Mouse (Mus musculus) lung, embryonic 16.5 days (tissue): ENCODE measurements at regions not wholly inside any gene's neighbourhood (a gene's known extent, or its start where the extent isn't known, plus 50 kb on each side); places are given as distances from the start of the nearest gene placed in this dataset.

Source experiments
- ATAC-seq: fragments of 200-750 bp; cut with Nextera tagmentation; 2 replicates; pipeline ENCODE4 v1.8.0; 2017; ENCODE audit warnings: low read depth, mild to moderate bottlenecking, moderate library complexity
- H3K27ac ChIP-seq: fragments of 300-500 bp; sonication (generic); 2 replicates; pipeline ENCODE4 v1.5.1; 2014; ENCODE audit warnings: mild to moderate bottlenecking, control low read depth, low read length
- H3K27me3 ChIP-seq: fragments of 300-500 bp; sonication (generic); 2 replicates; pipeline ENCODE4 v1.6.1; 2014; ENCODE audit warnings: low read depth, low read length, mixed read lengths; ENCODE audit not compliant: control insufficient read depth, insufficient read depth
- H3K36me3 ChIP-seq: fragments of 300-500 bp; sonication (generic); 2 replicates; pipeline ENCODE4 v1.6.1; 2014; ENCODE audit warnings: low read length; ENCODE audit not compliant: control insufficient read depth, insufficient read depth
- H3K4me1 ChIP-seq: fragments of 300-500 bp; sonication (generic); replicated peaks from 2 replicates; pipeline ENCODE4 v1.6.1; 2014; ENCODE audit warnings: low read length, mixed read lengths; ENCODE audit not compliant: control insufficient read depth, insufficient read depth
- H3K4me2 ChIP-seq: fragments of 300-500 bp; sonication (generic); 2 replicates; pipeline ENCODE4 v1.6.1; 2014; ENCODE audit warnings: low read depth, low read length, control low read depth
- H3K4me3 ChIP-seq: fragments of 300-500 bp; sonication (generic); 2 replicates; pipeline ENCODE4 v1.5.1; 2014; ENCODE audit warnings: mild to moderate bottlenecking, low read length, control low read depth
- H3K9ac ChIP-seq: fragments of 300-500 bp; sonication (generic); 2 replicates; pipeline ENCODE4 v1.6.1; 2014; ENCODE audit warnings: low read length, control low read depth
- H3K9me3 ChIP-seq: fragments of 300-500 bp; sonication (generic); 2 replicates; pipeline ENCODE4 v1.6.1; 2016; ENCODE audit warnings: low read length; ENCODE audit not compliant: control insufficient read depth
- WGBS: fragments of 180-500 bp; shearing (Covaris S2); extraction: QIAGEN DNeasy Blood & Tissue Kit; methylation state at CpG from one replicate; pipeline ENCODE4 v1.1.7; 2014; 5-methylcytosine and 5-hydroxymethylcytosine counted together

- H3K36me3 ChIP-seq: no peaks in the 10 kb centered on the region
- 36% methylated on average over 13 of the region's 13 CpGs for WGBS
- H3K9ac ChIP-seq: no peak overlapping the region
- ATAC-seq: no peak
- H3K27me3 ChIP-seq: no peaks in the 10 kb centered on the region
- H3K4me3 ChIP-seq: no peak overlapping the region
- H3K4me2 ChIP-seq: no peak overlapping the region
- no peaks in the 10 kb centered on the region for H3K9me3 ChIP-seq
- no peak overlapping the region for H3K27ac ChIP-seq
- no peaks in the 10 kb centered on the region for H3K4me1 ChIP-seq
Observed at GRCm38 (mm10) chr4:153542631-153543031, 60.0 kb upstream of the Ajap1 start.

GRCm38 (mm10) chr4:153543900-153544648 is 61.5 kb upstream of the Ajap1 start:
- H3K27ac ChIP-seq: no peak overlapping the region
- WGBS: 36% methylated on average over 24 of the region's 24 CpGs
- no peaks in the 10 kb centered on the region for H3K27me3 ChIP-seq
- ATAC-seq: no peak
- no peaks in the 10 kb centered on the region for H3K9me3 ChIP-seq
- H3K4me1 ChIP-seq: no peaks in the 10 kb centered on the region
- H3K4me3 ChIP-seq: no peak overlapping the region
- H3K9ac ChIP-seq: no peak overlapping the region
- no peaks in the 10 kb centered on the region for H3K36me3 ChIP-seq
- no peak overlapping the region for H3K4me2 ChIP-seq

- H3K4me3 ChIP-seq: no peak overlapping the region
- ATAC-seq: no peak
- no peaks in the 10 kb centered on the region for H3K36me3 ChIP-seq
- no peak overlapping the region for H3K9ac ChIP-seq
- H3K27me3 ChIP-seq: no peaks in the 10 kb centered on the region
- 85% methylated on average over 7 of the region's 7 CpGs for WGBS
- no peaks in the 10 kb centered on the region for H3K4me1 ChIP-seq
- no peaks in the 10 kb centered on the region for H3K9me3 ChIP-seq
- no peak overlapping the region for H3K4me2 ChIP-seq
- no peak overlapping the region for H3K27ac ChIP-seq
Observed at GRCm38 (mm10) chr4:153546709-153547108, 64.1 kb upstream of the Ajap1 start.

- no peaks in the 10 kb centered on the region for H3K4me1 ChIP-seq
- ATAC-seq: no peak
- H3K4me2 ChIP-seq: no peak overlapping the region
- WGBS: 76% methylated on average over 5 of the region's 5 CpGs
- no peaks in the 10 kb centered on the region for H3K27me3 ChIP-seq
- H3K9me3 ChIP-seq: no peaks in the 10 kb centered on the region
- no peak overlapping the region for H3K27ac ChIP-seq
- no peak overlapping the region for H3K4me3 ChIP-seq
- no peak overlapping the region for H3K9ac ChIP-seq
- no peaks in the 10 kb centered on the region for H3K36me3 ChIP-seq
Observed at GRCm38 (mm10) chr4:153547111-153547510, 64.5 kb upstream of the Ajap1 start.

GRCm38 (mm10) chr4:153547871-153548270 is 65.3 kb upstream of the Ajap1 start:
- Histone ChIP-seq H3K27me3 (no peaks in the 10 kb centered on the region), H3K27ac (no peak overlapping the region), H3K4me2 (no peak overlapping the region), H3K4me1 (no peaks in the 10 kb centered on the region), H3K9ac (no peak overlapping the region), H3K4me3 (no peak overlapping the region), H3K36me3 (no peaks in the 10 kb centered on the region), H3K9me3 (no peaks in the 10 kb centered on the region)
- ATAC-seq: no peak
- 72% methylated on average over 13 of the region's 13 CpGs for WGBS

- Histone ChIP-seq H3K4me2 (no peak overlapping the region), H3K9ac (no peak overlapping the region), H3K27ac (no peak overlapping the region), H3K4me3 (no peak overlapping the region), H3K9me3 (no peaks in the 10 kb centered on the region), H3K36me3 (no peaks in the 10 kb centered on the region), H3K4me1 (no peaks in the 10 kb centered on the region), H3K27me3 (no peaks in the 10 kb centered on the region)
- ATAC-seq: no peak
- 85% methylated on average over 7 of the region's 7 CpGs for WGBS
Observed at GRCm38 (mm10) chr4:153551291-153551690, 68.7 kb upstream of the Ajap1 start.

- ATAC-seq: no peak
- Histone ChIP-seq H3K4me1 (no peaks in the 10 kb centered on the region), H3K9ac (no peak overlapping the region), H3K27ac (no peak overlapping the region), H3K9me3 (no peaks in the 10 kb centered on the region), H3K27me3 (no peaks in the 10 kb centered on the region), H3K36me3 (no peaks in the 10 kb centered on the region), H3K4me2 (no peak overlapping the region), H3K4me3 (no peak overlapping the region)
- 27% methylated on average over 4 of the region's 4 CpGs for WGBS
Observed at GRCm38 (mm10) chr4:153552483-153552882, 69.9 kb upstream of the Ajap1 start.

- no peaks in the 10 kb centered on the region for H3K4me1 ChIP-seq
- H3K36me3 ChIP-seq: no peaks in the 10 kb centered on the region
- WGBS: 57% methylated on average over 19 of the region's 19 CpGs
- no peak overlapping the region for H3K4me3 ChIP-seq
- H3K9ac ChIP-seq: no peak overlapping the region
- no peak for ATAC-seq
- no peaks in the 10 kb centered on the region for H3K9me3 ChIP-seq
- no peak overlapping the region for H3K4me2 ChIP-seq
- no peak overlapping the region for H3K27ac ChIP-seq
- H3K27me3 ChIP-seq: no peaks in the 10 kb centered on the region
Observed at GRCm38 (mm10) chr4:153557812-153558608, 75.4 kb upstream of the Ajap1 start.

- no peaks in the 10 kb centered on the region for H3K9me3 ChIP-seq
- no peak overlapping the region for H3K27ac ChIP-seq
- no peak overlapping the region for H3K4me2 ChIP-seq
- no peaks in the 10 kb centered on the region for H3K27me3 ChIP-seq
- H3K36me3 ChIP-seq: no peaks in the 10 kb centered on the region
- WGBS: 52% methylated on average over 4 of the region's 4 CpGs
- no peak overlapping the region for H3K4me3 ChIP-seq
- no peaks in the 10 kb centered on the region for H3K4me1 ChIP-seq
- no peak overlapping the region for H3K9ac ChIP-seq
- ATAC-seq: no peak
Observed at GRCm38 (mm10) chr4:153559568-153559967, 77.0 kb upstream of the Ajap1 start.
